Mouse (Mus musculus): ENCODE results near the gene Slc34a2. TPM values are rescaled to one million over a fixed set of nuclear protein-coding genes. Genes with fewer than 3 reads are reported as not detected.

Slc34a2 gene
- polyA plus RNA-seq, 1 experiment from 2014 or later = not detected

DNA sequence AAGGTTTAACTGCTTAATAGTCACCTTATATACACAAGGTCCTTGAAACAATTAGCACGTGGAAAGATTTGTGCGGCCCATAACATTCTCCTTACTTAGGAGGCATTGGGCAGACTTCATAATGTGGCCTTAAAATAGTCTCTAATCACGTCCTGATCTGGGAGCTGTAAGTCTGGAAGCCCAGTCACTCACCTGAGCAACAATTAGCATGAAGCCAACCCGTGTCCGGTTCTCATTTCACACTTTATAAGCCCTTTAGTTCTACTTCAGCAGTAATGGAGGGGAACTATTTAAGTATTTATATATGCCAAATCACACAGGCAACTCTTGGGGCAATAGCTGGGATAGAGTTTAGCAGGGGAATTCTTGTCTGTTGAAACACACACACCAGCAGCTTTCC is 21.3 kb upstream of the Slc34a2 start:
- H3K27ac ChIP-seq (ENCODE audit: low read depth, low read length) = no peak overlapping the region
- no peaks in the 10 kb centered on the region for H3K36me3 ChIP-seq (ENCODE audit: control insufficient read depth, insufficient read depth, low read length)
- no peaks in the 10 kb centered on the region for H3K9me3 ChIP-seq (replicated peaks; ENCODE audit: control insufficient read depth, low read length)
- no peak overlapping the region for H3K4me3 ChIP-seq (ENCODE audit: low read depth, low read length)
- no peak overlapping the region for H3K4me2 ChIP-seq
- no peak overlapping the region for H3K9ac ChIP-seq (ENCODE audit: low read depth, low read length)
- no peaks in the 10 kb centered on the region for H3K4me1 ChIP-seq (ENCODE audit: control insufficient read depth, insufficient read depth, low read length)
- ATAC-seq (replicated peaks; ENCODE audit: insufficient number of reproducible peaks, low FRiP score, low TSS enrichment) = no peak
- no peaks in the 10 kb centered on the region for H3K27me3 ChIP-seq (ENCODE audit: control insufficient read depth, insufficient read depth, low read length)
- WGBS (ENCODE audit: insufficient replicate concordance) = 64% methylated on average over 5 of the region's 5 CpGs

DNA sequence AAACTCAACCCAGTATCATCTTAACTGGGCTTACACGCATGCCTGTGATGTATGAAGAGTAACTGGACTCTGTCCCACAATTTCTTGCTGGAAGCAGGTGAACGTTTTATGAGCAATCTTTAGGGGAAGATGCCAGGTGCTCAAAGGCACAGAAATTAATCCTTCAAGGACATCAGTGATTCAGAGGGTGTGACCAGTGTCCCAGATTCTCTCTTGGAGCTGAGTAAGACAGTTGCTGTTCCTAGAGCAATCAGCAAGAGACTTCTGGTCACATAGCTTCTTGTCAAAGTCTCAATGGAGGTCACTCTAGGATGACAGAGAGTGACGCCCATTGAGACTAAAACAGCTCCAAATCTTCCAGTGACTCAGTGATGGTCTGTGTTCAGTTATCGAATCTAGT is 19.6 kb upstream of the Slc34a2 start:
- H3K9ac ChIP-seq (ENCODE audit: low read depth, low read length) = no peak overlapping the region
- no peak for ATAC-seq (replicated peaks; ENCODE audit: insufficient number of reproducible peaks, low FRiP score, low TSS enrichment)
- no peak overlapping the region for H3K4me3 ChIP-seq (ENCODE audit: low read depth, low read length)
- H3K36me3 ChIP-seq (ENCODE audit: control insufficient read depth, insufficient read depth, low read length) = no peaks in the 10 kb centered on the region
- H3K4me1 ChIP-seq (ENCODE audit: control insufficient read depth, insufficient read depth, low read length) = no peaks in the 10 kb centered on the region
- 79% methylated on average over 4 of the region's 4 CpGs for WGBS (ENCODE audit: insufficient replicate concordance)
- no peak overlapping the region for H3K4me2 ChIP-seq
- no peak overlapping the region for H3K27ac ChIP-seq (ENCODE audit: low read depth, low read length)
- no peaks in the 10 kb centered on the region for H3K9me3 ChIP-seq (replicated peaks; ENCODE audit: control insufficient read depth, low read length)
- no peaks in the 10 kb centered on the region for H3K27me3 ChIP-seq (ENCODE audit: control insufficient read depth, insufficient read depth, low read length)

DNA sequence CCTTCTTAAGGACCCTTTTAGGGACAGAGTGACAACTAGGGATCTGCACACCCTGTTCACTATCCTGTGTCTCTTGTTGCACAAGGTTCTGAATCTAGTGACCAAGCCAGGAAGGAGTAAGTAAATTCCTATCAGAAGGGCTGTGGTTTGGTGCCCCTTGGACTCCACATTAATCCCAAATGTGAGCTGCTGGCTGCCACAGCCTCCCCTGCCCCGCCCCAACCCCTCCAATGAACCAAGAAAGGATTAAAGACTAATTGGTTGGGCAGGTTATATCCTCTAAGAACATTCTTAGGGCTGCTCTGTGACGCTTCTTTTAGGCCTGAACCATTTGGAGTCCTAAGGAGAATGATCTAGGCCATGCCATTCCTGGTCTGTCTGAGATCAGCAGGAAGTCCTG is 14.4 kb upstream of the Slc34a2 start:
- no peak overlapping the region for H3K4me2 ChIP-seq
- ATAC-seq (replicated peaks; ENCODE audit: insufficient number of reproducible peaks, low FRiP score, low TSS enrichment) = no peak
- no peak overlapping the region for H3K4me3 ChIP-seq (ENCODE audit: low read depth, low read length)
- 74% methylated on average over 2 of the region's 2 CpGs for WGBS (ENCODE audit: insufficient replicate concordance)
- no peaks in the 10 kb centered on the region for H3K4me1 ChIP-seq (ENCODE audit: control insufficient read depth, insufficient read depth, low read length)
- H3K36me3 ChIP-seq (ENCODE audit: control insufficient read depth, insufficient read depth, low read length) = no peaks in the 10 kb centered on the region
- H3K27ac ChIP-seq (ENCODE audit: low read depth, low read length) = no peak overlapping the region
- no peak overlapping the region for H3K9ac ChIP-seq (ENCODE audit: low read depth, low read length)
- H3K9me3 ChIP-seq (replicated peaks; ENCODE audit: control insufficient read depth, low read length) = no peaks in the 10 kb centered on the region
- no peaks in the 10 kb centered on the region for H3K27me3 ChIP-seq (ENCODE audit: control insufficient read depth, insufficient read depth, low read length)

DNA sequence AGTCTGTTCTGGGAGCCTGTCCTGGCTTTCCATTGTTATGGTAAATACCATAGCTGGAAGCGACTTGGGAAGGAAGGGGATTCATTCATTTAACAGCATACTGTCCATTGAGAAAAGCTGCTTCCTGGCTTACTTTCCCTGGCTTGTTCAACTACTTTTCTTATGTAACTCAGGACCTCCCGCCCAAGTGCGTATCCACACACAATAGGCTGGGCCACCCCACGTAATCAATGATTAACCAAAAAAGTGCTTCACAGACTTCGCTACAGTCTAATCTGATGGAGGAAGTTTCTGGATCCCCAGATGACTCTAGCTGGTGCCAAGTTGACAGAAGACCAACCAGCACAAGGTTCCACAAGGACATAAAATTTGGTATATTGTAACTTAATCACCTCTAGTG is 14.0 kb upstream of the Slc34a2 start:
- Histone ChIP-seq H3K4me2 (no peak overlapping the region), H3K9me3 (replicated peaks; ENCODE audit: control insufficient read depth, low read length) (no peaks in the 10 kb centered on the region), H3K27me3 (ENCODE audit: control insufficient read depth, insufficient read depth, low read length) (no peaks in the 10 kb centered on the region), H3K9ac (ENCODE audit: low read depth, low read length) (no peak overlapping the region), H3K4me3 (ENCODE audit: low read depth, low read length) (no peak overlapping the region), H3K36me3 (ENCODE audit: control insufficient read depth, insufficient read depth, low read length) (no peaks in the 10 kb centered on the region), H3K4me1 (ENCODE audit: control insufficient read depth, insufficient read depth, low read length) (no peaks in the 10 kb centered on the region), H3K27ac (ENCODE audit: low read depth, low read length) (no peak overlapping the region)
- no peak for ATAC-seq (replicated peaks; ENCODE audit: insufficient number of reproducible peaks, low FRiP score, low TSS enrichment)
- 69% methylated on average over 5 of the region's 5 CpGs for WGBS (ENCODE audit: insufficient replicate concordance)

DNA sequence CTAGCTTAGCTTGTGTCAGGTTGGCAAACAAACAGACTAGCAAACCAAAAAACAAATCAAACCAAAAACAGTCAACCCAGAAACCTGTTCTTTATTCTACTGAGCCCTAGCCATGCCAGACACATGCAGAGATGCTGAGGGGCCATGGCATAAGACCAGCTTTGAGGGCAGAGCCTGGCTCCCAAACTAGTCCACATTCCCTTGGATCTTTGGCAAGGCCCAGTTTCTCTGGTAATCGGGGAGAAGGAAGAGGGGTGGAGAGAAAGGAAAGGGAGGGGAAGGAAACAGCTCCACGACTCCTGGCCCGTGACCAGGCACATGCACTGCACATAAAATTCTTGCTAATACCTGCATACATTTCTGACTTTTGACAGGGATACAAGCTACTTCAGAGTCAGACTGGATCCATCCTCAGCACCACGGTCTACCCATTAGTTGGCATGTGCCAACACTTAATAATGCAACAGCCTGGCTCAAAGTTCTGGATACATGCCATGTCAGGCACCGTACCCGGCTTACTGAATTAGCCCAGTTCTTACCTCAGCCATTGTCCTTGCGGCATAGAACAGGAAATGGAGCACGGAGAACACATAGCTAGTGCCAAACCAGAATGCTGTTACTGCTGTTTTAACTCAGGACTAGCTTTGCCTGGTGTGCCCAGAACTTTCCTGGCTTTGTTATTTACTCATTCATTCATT is 12.5 kb upstream of the Slc34a2 start:
- Histone ChIP-seq H3K4me1 (ENCODE audit: control insufficient read depth, insufficient read depth, low read length) (no peaks in the 10 kb centered on the region), H3K36me3 (ENCODE audit: control insufficient read depth, insufficient read depth, low read length) (no peaks in the 10 kb centered on the region), H3K4me2 (no peak overlapping the region), H3K27me3 (ENCODE audit: control insufficient read depth, insufficient read depth, low read length) (no peaks in the 10 kb centered on the region), H3K9ac (ENCODE audit: low read depth, low read length) (no peak overlapping the region), H3K9me3 (replicated peaks; ENCODE audit: control insufficient read depth, low read length) (no peaks in the 10 kb centered on the region), H3K4me3 (ENCODE audit: low read depth, low read length) (no peak overlapping the region), H3K27ac (ENCODE audit: low read depth, low read length) (no peak overlapping the region)
- 76% methylated on average over 8 of the region's 8 CpGs for WGBS (ENCODE audit: insufficient replicate concordance)
- no peak for ATAC-seq (replicated peaks; ENCODE audit: insufficient number of reproducible peaks, low FRiP score, low TSS enrichment)

DNA sequence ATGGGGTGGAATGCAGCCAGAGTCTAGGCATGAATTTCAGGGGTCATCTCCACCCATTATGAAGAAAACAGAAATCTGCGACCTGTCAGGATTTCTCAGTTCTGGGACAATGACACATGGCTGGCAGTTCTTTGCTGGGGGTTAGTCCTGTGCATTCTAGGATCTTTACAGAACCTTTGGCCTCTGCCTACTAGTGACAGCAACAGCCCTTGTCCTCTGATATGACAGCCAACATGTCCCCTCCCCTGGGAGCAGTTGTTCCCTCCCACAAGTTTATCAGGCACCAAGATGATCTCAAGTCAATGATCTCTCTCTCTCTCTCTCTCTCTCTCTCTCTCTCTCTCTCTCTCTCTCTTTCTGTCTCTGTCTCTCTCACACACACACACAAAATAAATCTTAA is 6.5 kb upstream of the Slc34a2 start:
- ATAC-seq (replicated peaks; ENCODE audit: insufficient number of reproducible peaks, low FRiP score, low TSS enrichment) = no peak
- Histone ChIP-seq H3K27me3 (ENCODE audit: control insufficient read depth, insufficient read depth, low read length) (no peaks in the 10 kb centered on the region), H3K36me3 (ENCODE audit: control insufficient read depth, insufficient read depth, low read length) (no peaks in the 10 kb centered on the region), H3K4me1 (ENCODE audit: control insufficient read depth, insufficient read depth, low read length) (no peaks in the 10 kb centered on the region), H3K9ac (ENCODE audit: low read depth, low read length) (no peak overlapping the region), H3K4me2 (no peak overlapping the region), H3K27ac (ENCODE audit: low read depth, low read length) (no peak overlapping the region), H3K9me3 (replicated peaks; ENCODE audit: control insufficient read depth, low read length) (no peaks in the 10 kb centered on the region), H3K4me3 (ENCODE audit: low read depth, low read length) (no peak overlapping the region)
- 65% methylated on average over 1 of the region's 1 CpGs for WGBS (ENCODE audit: insufficient replicate concordance)

DNA sequence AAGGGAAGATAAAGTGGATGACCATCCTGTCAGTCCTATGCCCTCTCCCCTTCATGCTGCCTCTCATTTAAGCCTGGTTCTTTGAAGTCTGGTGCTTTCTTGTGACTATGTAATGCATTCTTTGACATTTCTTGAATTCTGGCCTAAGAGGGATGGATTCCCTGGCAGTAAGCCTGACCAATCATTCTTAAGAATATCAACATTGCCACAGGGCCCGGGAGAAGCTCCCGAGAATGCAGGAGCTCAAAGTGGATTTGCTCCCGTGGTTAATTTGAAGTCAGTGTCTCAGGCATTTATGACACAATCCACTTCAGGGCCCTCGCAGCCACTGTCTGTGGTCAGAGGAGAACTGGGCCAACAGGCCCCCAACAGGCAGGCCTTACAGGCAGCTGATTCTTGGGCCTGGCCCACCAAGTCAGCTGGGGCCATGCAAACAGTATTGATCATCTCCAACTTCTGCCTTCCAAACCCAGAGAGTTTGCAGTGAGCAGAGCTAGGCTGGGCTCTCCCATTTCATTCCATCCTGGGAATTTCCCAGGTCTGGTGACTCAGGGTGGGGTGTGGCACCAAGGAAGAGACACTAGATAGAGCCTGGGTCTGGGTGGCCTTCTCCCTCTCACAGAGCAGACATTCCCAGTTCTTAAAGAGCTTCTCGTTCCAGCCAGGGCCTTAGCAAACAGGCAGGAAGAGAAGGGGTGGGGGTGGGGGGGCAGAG is 4.3 kb downstream of the Slc34a2 start:
- H3K27me3 ChIP-seq (ENCODE audit: control insufficient read depth, insufficient read depth, low read length) = no peaks in the 10 kb centered on the region
- ATAC-seq (replicated peaks; ENCODE audit: insufficient number of reproducible peaks, low FRiP score, low TSS enrichment) = no peak
- H3K4me1 ChIP-seq (ENCODE audit: control insufficient read depth, insufficient read depth, low read length) = no peaks in the 10 kb centered on the region
- H3K27ac ChIP-seq (ENCODE audit: low read depth, low read length) = no peak overlapping the region
- H3K9ac ChIP-seq (ENCODE audit: low read depth, low read length) = no peak overlapping the region
- WGBS (ENCODE audit: insufficient replicate concordance) = 38% methylated on average over 5 of the region's 5 CpGs
- no peak overlapping the region for H3K4me3 ChIP-seq (ENCODE audit: low read depth, low read length)
- H3K4me2 ChIP-seq = no peak overlapping the region
- no peaks in the 10 kb centered on the region for H3K36me3 ChIP-seq (ENCODE audit: control insufficient read depth, insufficient read depth, low read length)
- H3K9me3 ChIP-seq (replicated peaks; ENCODE audit: control insufficient read depth, low read length) = no peaks in the 10 kb centered on the region

DNA sequence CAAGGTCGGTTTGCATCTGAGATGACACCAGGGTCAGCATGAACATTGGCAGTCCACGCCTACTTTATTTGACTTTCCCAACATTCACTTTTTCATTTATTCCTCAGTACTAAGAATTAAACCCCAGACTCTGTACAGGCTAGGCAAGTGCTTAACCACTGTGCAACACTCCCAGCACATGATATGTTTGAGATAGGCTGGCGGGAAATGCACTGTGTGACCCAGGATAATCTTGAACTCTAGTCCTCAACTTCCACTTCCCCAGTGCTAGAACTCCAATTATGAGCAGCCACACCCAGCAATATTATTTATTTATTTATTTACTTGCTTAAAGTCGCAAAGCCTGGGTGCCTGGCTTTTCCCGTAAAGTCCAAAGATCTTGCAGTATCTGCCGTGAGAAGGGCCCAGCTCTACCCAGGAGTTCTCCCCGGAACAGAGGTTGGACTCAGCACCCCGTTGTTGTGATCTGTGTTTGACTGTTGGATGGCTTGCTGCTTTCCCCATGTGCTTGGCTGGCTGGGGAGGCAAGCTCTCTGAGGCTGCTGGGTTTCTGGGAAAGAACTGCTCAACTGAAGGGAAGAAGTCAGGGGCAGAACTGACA is 5.0 kb downstream of the Slc34a2 start:
- Histone ChIP-seq H3K4me1 (ENCODE audit: control insufficient read depth, insufficient read depth, low read length) (no peaks in the 10 kb centered on the region), H3K9ac (ENCODE audit: low read depth, low read length) (no peak overlapping the region), H3K9me3 (replicated peaks; ENCODE audit: control insufficient read depth, low read length) (no peaks in the 10 kb centered on the region), H3K4me3 (ENCODE audit: low read depth, low read length) (no peak overlapping the region), H3K27me3 (ENCODE audit: control insufficient read depth, insufficient read depth, low read length) (peaks cover 1% of the 10 kb centered on the region), H3K36me3 (ENCODE audit: control insufficient read depth, insufficient read depth, low read length) (no peaks in the 10 kb centered on the region), H3K27ac (ENCODE audit: low read depth, low read length) (no peak overlapping the region), H3K4me2 (no peak overlapping the region)
- no peak for ATAC-seq (replicated peaks; ENCODE audit: insufficient number of reproducible peaks, low FRiP score, low TSS enrichment)
- WGBS (ENCODE audit: insufficient replicate concordance) = 79% methylated on average over 8 of the region's 8 CpGs

Measured in heart, embryonic 11.5 days (tissue).